Mouse (Mus musculus) CH12.LX (cell line): ENCODE results near the gene Zswim1. TPM values are rescaled to one million over a fixed set of nuclear protein-coding genes. Genes with fewer than 3 reads are reported as not detected.

Experiments used
- DNase-seq: peaks from one replicate; pipeline ENCODE4 v3.0.0-alpha.2; 2013; ENCODE audit errors: extremely low read depth
- H3K27ac ChIP-seq: 2 replicates; pipeline ENCODE4 v1.5.1; 2012; ENCODE audit warnings: low read depth, mild to moderate bottlenecking, control low read depth, moderate library complexity; ENCODE audit not compliant: insufficient read depth
- H3K27me3 ChIP-seq: replicated peaks from 2 replicates; pipeline ENCODE3; 2012; ENCODE audit warnings: inconsistent platforms
- H3K36me3 ChIP-seq, 2 experiments: replicated peaks in 1 of 2; 2 replicates each; pipeline versions ENCODE3 to v1.6.1; 2012; ENCODE audit warnings: inconsistent platforms in 1 of 2, low read length in 1 of 2, mild to moderate bottlenecking in 1 of 2, mixed read lengths in 1 of 2, moderate library complexity in 1 of 2; ENCODE audit not compliant: control insufficient read depth in 1 of 2, insufficient read depth in 1 of 2
- H3K4me1 ChIP-seq, 2 experiments: 2 replicates each; pipeline ENCODE4 v1.6.1; 2012; ENCODE audit warnings: inconsistent platforms in 1 of 2, moderate library complexity in 1 of 2; ENCODE audit not compliant: insufficient read depth in 2 of 2, control insufficient read depth in 1 of 2
- H3K4me2 ChIP-seq: 2 replicates; pipeline ENCODE4 v1.6.1; 2012; ENCODE audit warnings: low read depth, mild to moderate bottlenecking, control low read depth; ENCODE audit not compliant: poor library complexity, insufficient read depth, severe bottlenecking
- H3K4me3 ChIP-seq, 3 experiments: fragments of 150-350 bp in 1 of 3; sonication (generic) in 1 of 3; replicated peaks in 1 of 3; 2 replicates each; pipeline versions ENCODE3 to v1.5.1; 2011 to 2012; ENCODE audit warnings: low read depth in 2 of 3, low read length in 2 of 3, mild to moderate bottlenecking in 2 of 3, moderate library complexity in 2 of 3, control low read depth in 1 of 3, improper control_type of control experiment in 1 of 3, inconsistent platforms in 1 of 3, mixed read lengths in 1 of 3; ENCODE audit not compliant: poor library complexity in 1 of 3
- H3K79me2 ChIP-seq: replicated peaks from 2 replicates; pipeline ENCODE4 v1.6.1; 2012; ENCODE audit warnings: mild to moderate bottlenecking, moderate library complexity; ENCODE audit not compliant: control insufficient read depth, poor library complexity, insufficient read depth, severe bottlenecking; ENCODE audit errors: extremely low read depth
- H3K9ac ChIP-seq: 2 replicates; pipeline ENCODE4 v1.6.1; 2012; ENCODE audit warnings: low read depth, mild to moderate bottlenecking, control low read depth, moderate library complexity; ENCODE audit not compliant: insufficient read depth
- H3K9me3 ChIP-seq: replicated peaks from 2 replicates; pipeline ENCODE3; 2012; ENCODE audit warnings: low read length, inconsistent platforms, mixed read lengths
- CHD2 ChIP-seq: IDR thresholded peaks from 2 replicates; pipeline ENCODE4 v1.6.1; 2011; ENCODE audit warnings: low read length, improper control_type of control experiment
- CTCF ChIP-seq, 2 experiments: IDR thresholded peaks in 1 of 2; conservative IDR thresholded peaks in 1 of 2; 2 replicates each; pipeline ENCODE4 v1.5.1; 2011 to 2012; ENCODE audit warnings: low read depth in 2 of 2, low read length in 2 of 2, improper control_type of control experiment in 1 of 2, inconsistent platforms in 1 of 2, mild to moderate bottlenecking in 1 of 2, moderate library complexity in 1 of 2
- EP300 ChIP-seq: IDR thresholded peaks from 2 replicates; pipeline ENCODE4 v1.6.1; 2011; ENCODE audit warnings: low read length, improper control_type of control experiment
- IRF4 ChIP-seq: IDR thresholded peaks from 2 replicates; pipeline ENCODE4 v1.6.1; 2014; ENCODE audit warnings: low read depth, mild to moderate bottlenecking, inconsistent platforms, low read length, improper control_type of control experiment
- KAT2A ChIP-seq: IDR thresholded peaks from 2 replicates; pipeline ENCODE4 v1.6.1; 2012; ENCODE audit warnings: low read length, improper control_type of control experiment, inconsistent platforms; ENCODE audit not compliant: insufficient replicate concordance
- MEF2A ChIP-seq: IDR thresholded peaks from 2 replicates; pipeline ENCODE4 v1.6.1; 2014; ENCODE audit warnings: low read depth, mild to moderate bottlenecking, inconsistent platforms, low read length, improper control_type of control experiment, borderline replicate concordance
- TCF12 ChIP-seq: IDR thresholded peaks from 2 replicates; pipeline ENCODE4 v1.6.1; 2014; ENCODE audit warnings: low read depth, mild to moderate bottlenecking, inconsistent platforms, low read length, improper control_type of control experiment
- UBTF ChIP-seq: IDR thresholded peaks from 2 replicates; pipeline ENCODE4 v1.6.1; 2012; ENCODE audit warnings: low read depth, mild to moderate bottlenecking, inconsistent platforms, low read length, improper control_type of control experiment, moderate library complexity
- USF1 ChIP-seq: IDR thresholded peaks from 2 replicates; pipeline ENCODE4 v1.6.1; 2014; ENCODE audit warnings: low read depth, mild to moderate bottlenecking, inconsistent platforms, low read length, improper control_type of control experiment
- ZC3H11A ChIP-seq: IDR thresholded peaks from 2 replicates; pipeline ENCODE4 v1.6.1; 2012; ENCODE audit warnings: low read depth, mild to moderate bottlenecking, inconsistent platforms, low read length, improper control_type of control experiment
- dilution Hi-C: fragments of 300-500 bp; cut with MboI; formaldehyde crosslinking; loops from 2 replicates; pipeline ENCODE4 v1.14.3; 2020; ENCODE audit warnings: low sequenced_read_pairs; ENCODE audit not compliant: extremely low pct_unique_long_range_greater_than_20kb, extremely low pct_ligation_motif_present
- in situ Hi-C: fragments of 300-500 bp; cut with MboI; formaldehyde crosslinking; loops from 3 replicates; pipeline ENCODE4 v1.14.3; 2019; ENCODE audit warnings: low sequenced_read_pairs, low pct_ligation_motif_present, low pct_unique_long_range_greater_than_20kb, mixed read lengths
- polyA plus RNA-seq: library from polyadenylated mRNA; unstranded; fragments of >175 nt; gene quantifications from 2 replicates; pipeline ENCODE4 v1.2.1, GENCODE M21; 2012; ENCODE audit warnings: low read depth; ENCODE audit not compliant: insufficient read length
- total RNA-seq, 2 experiments: library from RNA; depleted of rRNA; stranded (reverse); fragments of 300-350 nt in 1 of 2; fragments of >200 nt in 1 of 2; gene quantifications; 2 replicates each; pipeline ENCODE4 v1.2.3; 2012 to 2014

Zswim1 gene
- total and polyA plus RNA-seq, 3 experiments: 5.3 to 13.8 (median 9.5) TPM

- TF ChIP-seq CTCF (conservative IDR thresholded peaks at IDR 0.05 in 1 of 2, IDR thresholded peaks at IDR 0.05 in 1 of 2; ENCODE audit: low read depth in 2 of 2, low read length in 2 of 2): peak; percentile 28 to 30; a peak in 2 of 4 replicates
- TF ChIP-seq TCF12: no peak
- TF ChIP-seq USF1: no peak
- no peak for TF ChIP-seq KAT2A
- Histone ChIP-seq H3K27ac (no peak overlapping the region), H3K4me2 (no peak overlapping the region), H3K36me3 (no peaks in the 10 kb centered on the region), H3K27me3 (no peaks in the 10 kb centered on the region), H3K79me2 (no peaks in the 10 kb centered on the region), H3K4me3 (no peak overlapping the region), H3K9ac (no peak overlapping the region), H3K9me3 (peaks cover 32% of the 10 kb centered on the region), H3K4me1 (peaks cover 0 to 16% of the 10 kb centered on the region in 2 experiments; a peak in 3 of 4 replicates)
- DNase-seq: no peak
- dilution Hi-C loops: no loop called here
- in situ Hi-C loops: no loop called here
Observed at GRCm38 (mm10) chr2:164867566-164867965, 45.1 kb downstream of the Zswim1 start.

DNA sequence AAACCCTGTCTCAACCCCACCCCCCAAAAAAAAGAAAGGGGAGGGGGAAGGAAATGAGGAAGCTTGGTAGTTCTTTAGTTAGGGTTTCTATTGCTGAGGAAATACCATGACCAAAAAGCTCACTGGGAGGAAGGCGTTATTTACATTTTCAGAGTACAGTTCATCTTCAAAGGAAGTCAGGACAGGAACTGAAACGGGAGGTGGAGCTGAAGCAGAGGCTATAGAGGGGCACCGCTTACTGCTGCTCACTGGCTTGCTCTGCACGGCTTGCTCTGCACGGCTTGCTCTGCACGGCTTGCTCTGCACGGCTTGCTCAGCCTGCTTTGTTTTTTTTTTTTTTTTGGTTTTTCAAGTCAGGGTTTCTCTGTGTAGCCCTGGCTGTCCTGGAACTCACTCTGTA, 46.0 kb downstream of the Zswim1 start:
- TF ChIP-seq ZC3H11A: no peak
- peak; percentile 64 for TF ChIP-seq EP300
- TF ChIP-seq UBTF: no peak
- TF ChIP-seq IRF4: peak; percentile 66
- Histone ChIP-seq H3K4me3 (no peak overlapping the region), H3K27me3 (no peaks in the 10 kb centered on the region), H3K79me2 (no peaks in the 10 kb centered on the region), H3K36me3 (no peaks in the 10 kb centered on the region), H3K9ac (no peak overlapping the region), H3K9me3 (peaks cover 32% of the 10 kb centered on the region), H3K4me2 (no peak overlapping the region), H3K4me1 (0 out of 4 replicates have a peak, but pooled peaks cover 0 to 7% of the 10 kb centered on the region in 2 experiments), H3K27ac (no peak overlapping the region)
- in situ Hi-C loops (no loop called here), dilution Hi-C loops (no loop called here)
- peak; percentile 75 for DNase-seq

- no peak overlapping the region for H3K27ac ChIP-seq
- no peak overlapping the region for H3K4me2 ChIP-seq
- peaks cover 32% of the 10 kb centered on the region for H3K9me3 ChIP-seq
- H3K9ac ChIP-seq: no peak overlapping the region
- no peaks in the 10 kb centered on the region for H3K27me3 ChIP-seq
- 0 out of 4 replicates have a peak, but pooled peaks cover 0 to 7% of the 10 kb centered on the region in 2 experiments for H3K4me1 ChIP-seq
- dilution Hi-C loops: no loop called here
- no peak for DNase-seq
- no peak for TF ChIP-seq CHD2
- TF ChIP-seq MEF2A: no peak
- H3K4me3 ChIP-seq: no peak overlapping the region
- in situ Hi-C loops: no loop called here
- H3K36me3 ChIP-seq: no peaks in the 10 kb centered on the region
- H3K79me2 ChIP-seq: no peaks in the 10 kb centered on the region
Observed at GRCm38 (mm10) chr2:164871602-164872303, 49.3 kb downstream of the Zswim1 start.
